In genomic region chr7:132820692-132821091, GRCm38 (mm10) we compare ENCODE assay signal across 22 mouse cellular contexts.
"Had no signal": no experiment of that assay in that cellular context is flagged by ENCODE, and none has a peak within 500 bp of the region (broad histone marks: within the 10 kb centered on the region; RNA-seq: fewer than 3 reads in every experiment).

No protein-coding gene starts in this region.

- H3K4me3 ChIP-seq: kidney, embryonic 15.5 days; limb, embryonic 10.5 days; limb, embryonic 13.5 days; liver, embryonic 12.5 days; liver, embryonic 15.5 days; lung, embryonic 15.5 days; midbrain, embryonic 12.5 days; myocyte; neural tube, embryonic 13.5 days had no signal

- DNase-seq: kidney, adult 2 months; kidney, postnatal 10 days; kidney, postnatal 36 days; layer of hippocampus, adult 9-11 months; liver; lung, adult 18-20 months; lung, postnatal 10 days; lung, postnatal 4 days; retina, postnatal 1 day; right cerebral cortex, postnatal 25 days; thymus, adult 18-20 months; thymus, postnatal 36 days had no signal

- ATAC-seq: liver, embryonic 12.5 days; midbrain, embryonic 16.5 days had no signal

- H3K9ac ChIP-seq: kidney, embryonic 15.5 days; limb, embryonic 13.5 days; liver, embryonic 12.5 days; liver, embryonic 15.5 days; lung, embryonic 15.5 days; midbrain, embryonic 12.5 days; neural tube, embryonic 13.5 days had no signal

- H3K9me3 ChIP-seq: kidney, embryonic 15.5 days; limb, embryonic 10.5 days; limb, embryonic 13.5 days; liver, embryonic 12.5 days; liver, embryonic 15.5 days; lung, embryonic 15.5 days; midbrain, embryonic 12.5 days; neural tube, embryonic 13.5 days had no signal

- H3K4me2 ChIP-seq: kidney, embryonic 15.5 days; limb, embryonic 13.5 days; liver, embryonic 12.5 days; liver, embryonic 15.5 days; lung, embryonic 15.5 days; midbrain, embryonic 12.5 days; neural tube, embryonic 13.5 days had no signal

- H3K27me3 ChIP-seq: kidney, embryonic 15.5 days; limb, embryonic 13.5 days; liver, embryonic 12.5 days; liver, embryonic 15.5 days; lung, embryonic 15.5 days; midbrain, embryonic 12.5 days; neural tube, embryonic 13.5 days had no signal

- H3K27ac ChIP-seq: kidney, embryonic 15.5 days; limb, embryonic 10.5 days; limb, embryonic 13.5 days; liver, embryonic 12.5 days; liver, embryonic 15.5 days; lung, embryonic 15.5 days; midbrain, embryonic 12.5 days; neural tube, embryonic 13.5 days had no signal

- H3K4me1 ChIP-seq: kidney, embryonic 15.5 days; liver, embryonic 15.5 days; lung, embryonic 15.5 days had no signal
